Mouse (Mus musculus) c-Kit-positive CD71-negative TER-119-negative erythroid progenitor cells, embryonic 14.5 days (primary cell): Measurements from ENCODE around the gene Gm10720.
"Not testable (repeated sequence)": the region's sequence is repeated elsewhere in the genome, so short reads cannot be mapped to it uniquely, and the experiment has no call there.

ENCODE experiments used
- DNase-seq: peaks from one replicate; pipeline ENCODE4 v3.0.0-alpha.2; 2013; ENCODE audit warnings: low read depth

Gm10720 gene

DNA sequence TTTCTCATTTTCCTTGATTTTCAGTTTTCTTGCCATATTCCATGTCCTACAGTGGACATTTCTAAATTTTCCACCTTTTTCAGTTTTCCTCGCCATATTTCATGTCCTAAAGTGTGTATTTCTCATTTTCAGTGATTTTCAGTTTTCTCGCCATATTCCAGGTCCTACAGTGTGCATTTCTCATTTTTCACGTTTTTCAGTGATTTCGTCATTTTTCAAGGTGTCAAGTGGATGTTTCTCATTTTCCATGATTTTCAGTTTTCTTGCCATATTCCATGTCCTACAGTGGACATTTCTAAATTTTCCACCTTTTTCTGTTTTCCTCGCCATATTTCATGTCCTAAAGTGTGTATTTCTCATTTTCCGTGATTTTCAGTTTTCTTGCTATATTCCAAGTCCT lies 10.2 kb downstream of the Gm10720 start:
- not testable (repeated sequence) for DNase-seq

DNA sequence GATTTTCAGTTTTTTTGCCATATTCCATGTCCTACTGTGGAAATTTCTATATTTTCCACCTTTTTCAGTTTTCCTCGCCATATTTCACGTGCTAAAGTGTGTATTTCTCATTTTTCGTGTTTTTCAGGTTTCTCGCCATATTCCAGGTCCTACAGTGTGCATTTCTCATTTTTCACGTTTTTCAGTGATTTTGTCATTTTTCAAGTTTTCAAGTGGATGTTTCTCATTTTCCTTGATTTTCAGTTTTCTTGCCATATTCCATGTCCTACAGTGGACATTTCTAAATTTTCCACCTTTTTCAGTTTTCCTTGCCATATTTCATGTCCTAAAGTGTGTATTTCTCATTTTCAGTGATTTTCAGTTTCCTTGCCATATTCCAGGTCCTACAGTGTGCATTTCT lies 10.7 kb downstream of the Gm10720 start:
- not testable (repeated sequence) for DNase-seq

DNA sequence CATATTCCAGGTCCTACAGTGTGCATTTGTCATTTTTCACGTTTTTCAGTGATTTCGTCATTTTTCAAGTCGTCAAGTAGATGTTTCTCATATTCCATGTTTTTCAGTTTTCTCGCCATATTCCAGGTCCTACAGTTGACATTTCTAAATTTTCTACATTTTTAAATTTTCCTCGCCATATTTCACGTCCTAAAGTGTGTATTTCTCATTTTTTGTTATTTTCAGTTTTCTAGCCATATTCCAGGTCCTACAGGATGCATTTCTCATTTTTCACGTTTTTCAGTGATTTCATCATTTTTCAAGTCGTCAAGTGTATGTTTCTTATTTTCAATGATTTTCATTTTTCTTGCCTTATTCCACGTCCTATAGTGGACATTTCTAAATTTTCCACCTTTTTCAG lies 11.3 kb downstream of the Gm10720 start:
- DNase-seq = not testable (repeated sequence)

DNA sequence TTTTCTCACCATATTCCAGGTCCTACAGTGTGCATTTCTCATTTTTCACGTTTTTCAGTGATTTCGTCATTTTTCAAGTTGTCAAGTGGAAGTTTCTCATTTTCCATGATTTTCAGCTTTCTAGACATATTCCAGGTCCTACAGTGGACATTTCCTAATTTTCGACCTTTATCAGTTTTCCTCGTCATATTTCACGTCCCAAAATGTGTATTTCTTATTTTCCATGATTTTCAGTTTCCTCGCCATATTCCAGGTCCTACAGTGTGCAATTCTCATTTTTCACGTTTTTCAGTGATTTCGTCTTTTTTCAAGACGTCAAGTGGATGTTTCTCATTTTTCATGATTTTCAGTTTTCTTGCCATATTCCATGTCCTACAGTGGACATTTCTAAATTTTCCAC lies 11.7 kb downstream of the Gm10720 start:
- DNase-seq = peak; percentile 29

DNA sequence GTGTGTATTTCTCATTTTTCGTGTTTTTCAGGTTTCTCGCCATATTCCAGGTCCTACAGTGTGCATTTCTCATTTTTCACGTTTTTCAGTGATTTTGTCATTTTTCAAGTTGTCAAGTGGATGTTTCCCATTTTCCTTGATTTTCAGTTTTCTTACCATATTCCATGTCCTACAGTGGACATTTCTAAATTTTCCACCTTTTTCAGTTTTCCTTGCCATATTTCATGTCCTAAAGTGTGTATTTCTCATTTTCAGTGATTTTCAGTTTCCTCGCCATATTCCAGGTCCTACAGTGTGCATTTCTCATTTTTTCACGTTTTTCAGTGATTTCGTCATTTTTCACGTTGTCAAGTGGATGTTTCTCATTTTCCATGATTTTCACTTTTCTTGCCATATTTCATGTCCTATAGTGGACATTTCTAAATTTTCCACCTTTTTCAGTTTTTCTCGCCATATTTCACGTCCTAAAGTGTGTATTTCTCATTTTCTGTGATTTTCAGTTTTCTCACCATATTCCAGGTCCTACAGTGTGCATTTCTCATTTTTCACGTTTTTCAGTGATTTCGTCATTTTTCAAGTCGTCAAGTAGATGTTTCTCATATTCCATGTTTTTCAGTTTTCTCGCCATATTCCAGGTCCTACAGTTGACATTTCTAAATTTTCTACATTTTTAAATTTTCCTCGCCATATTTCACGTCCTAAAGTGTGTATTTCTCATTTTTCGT lies 14.0 kb downstream of the Gm10720 start:
- not testable (repeated sequence) for DNase-seq

DNA sequence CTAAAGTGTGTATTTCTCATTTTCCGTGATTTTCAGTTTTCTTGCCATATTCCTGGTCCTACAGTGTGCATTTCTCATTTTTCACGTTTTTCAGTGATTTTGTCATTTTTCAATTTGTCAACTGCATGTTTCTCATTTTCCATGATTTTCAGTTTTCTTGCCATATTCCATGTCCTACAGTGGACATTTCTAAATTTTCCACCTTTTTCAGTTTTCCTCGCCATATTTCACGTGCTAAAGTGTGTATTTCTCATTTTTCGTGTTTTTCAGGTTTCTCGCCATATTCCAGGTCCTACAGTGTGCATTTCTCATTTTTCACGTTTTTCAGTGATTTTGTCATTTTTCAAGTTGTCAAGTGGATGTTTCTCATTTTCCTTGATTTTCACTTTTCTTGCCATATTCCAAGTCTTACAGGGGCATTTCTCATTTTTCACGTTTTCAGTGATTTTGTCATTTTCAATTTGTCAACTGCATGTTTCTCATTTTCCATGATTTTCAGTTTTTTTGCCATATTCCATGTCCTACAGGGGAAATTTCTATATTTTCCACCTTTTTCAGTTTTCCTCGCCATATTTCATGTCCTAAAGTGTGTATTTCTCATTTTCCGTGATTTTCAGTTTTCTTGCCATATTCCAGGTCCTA lies 15.3 kb downstream of the Gm10720 start:
- peak; percentile 93 for DNase-seq

DNA sequence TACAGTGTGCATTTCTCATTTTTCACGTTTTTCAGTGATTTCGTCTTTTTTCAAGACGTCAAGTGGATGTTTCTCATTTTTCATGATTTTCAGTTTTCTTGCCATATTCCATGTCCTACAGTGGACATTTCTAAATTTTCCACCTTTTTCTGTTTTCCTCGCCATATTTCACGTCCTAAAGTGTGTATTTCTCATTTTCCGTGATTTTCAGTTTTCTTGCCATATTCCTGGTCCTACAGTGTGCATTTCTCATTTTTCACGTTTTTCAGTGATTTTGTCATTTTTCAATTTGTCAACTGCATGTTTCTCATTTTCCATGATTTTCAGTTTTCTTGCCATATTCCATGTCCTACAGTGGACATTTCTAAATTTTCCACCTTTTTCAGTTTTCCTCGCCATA lies 18.8 kb downstream of the Gm10720 start, which contains the start of gene Gm17535:
TSS of gene Gm17535 (plus strand) at position 301 of the 400 bp plus-strand sequence.
- not testable (repeated sequence) for DNase-seq

DNA sequence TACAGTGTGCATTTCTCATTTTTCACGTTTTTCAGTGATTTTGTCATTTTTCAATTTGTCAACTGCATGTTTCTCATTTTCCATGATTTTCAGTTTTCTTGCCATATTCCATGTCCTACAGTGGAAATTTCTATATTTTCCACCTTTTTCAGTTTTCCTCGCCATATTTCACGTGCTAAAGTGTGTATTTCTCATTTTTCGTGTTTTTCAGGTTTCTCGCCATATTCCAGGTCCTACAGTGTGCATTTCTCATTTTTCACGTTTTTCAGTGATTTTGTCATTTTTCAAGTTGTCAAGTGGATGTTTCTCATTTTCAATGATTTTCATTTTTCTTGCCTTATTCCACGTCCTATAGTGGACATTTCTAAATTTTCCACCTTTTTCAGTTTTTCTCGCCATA lies 21.1 kb downstream of the Gm10720 start, which contains the start of gene Gm10715:
TSS of gene Gm10715 (plus strand) at position 301 of the 400 bp plus-strand sequence.
- not testable (repeated sequence) for DNase-seq

DNA sequence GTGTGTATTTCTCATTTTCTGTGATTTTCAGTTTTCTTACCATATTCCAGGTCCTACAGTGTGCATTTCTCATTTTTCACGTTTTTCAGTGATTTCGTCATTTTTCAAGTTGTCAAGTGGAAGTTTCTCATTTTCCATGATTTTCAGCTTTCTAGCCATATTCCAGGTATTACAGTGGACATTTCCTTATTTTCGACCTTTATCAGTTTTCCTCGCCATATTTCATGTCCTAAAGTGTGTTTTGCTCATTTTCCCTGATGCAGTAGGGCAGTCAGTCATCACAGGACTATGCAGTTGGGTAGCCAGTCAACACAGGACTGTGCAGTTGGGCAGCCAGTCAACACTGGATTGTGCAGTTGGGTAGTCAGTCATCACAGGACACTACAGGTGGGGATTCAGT lies 22.7 kb downstream of the Gm10720 start:
- peak; percentile 1 for DNase-seq
